Mouse (Mus musculus) ES-E14 (cell line): ENCODE measurements around the gene Uggt2. TPM values are rescaled to one million over a fixed set of nuclear protein-coding genes. Genes with fewer than 3 reads are reported as not detected.

Source experiments
- DNase-seq: peaks from one replicate; pipeline ENCODE4 v3.0.0-alpha.2; 2013; ENCODE audit warnings: low read depth, low spot score
- H3K27ac ChIP-seq: 2 replicates; pipeline ENCODE4 v1.5.1; 2012; ENCODE audit warnings: low read depth, mild to moderate bottlenecking, low read length, moderate library complexity, mixed read lengths; ENCODE audit not compliant: poor library complexity, insufficient read depth, severe bottlenecking
- H3K36me3 ChIP-seq: 2 replicates; pipeline ENCODE4 v1.6.1; 2012; ENCODE audit warnings: mild to moderate bottlenecking, low read length, moderate library complexity, mixed read lengths; ENCODE audit not compliant: control insufficient read depth, poor library complexity, insufficient read depth, severe bottlenecking
- H3K4me1 ChIP-seq, 2 experiments: fragments of 150-350 bp in 1 of 2; sonication (generic) in 1 of 2; 2 replicates each; pipeline ENCODE4 v1.6.1; 2012; ENCODE audit warnings: low read length in 2 of 2, mild to moderate bottlenecking in 1 of 2, mixed read lengths in 1 of 2; ENCODE audit not compliant: control insufficient read depth in 2 of 2, insufficient read depth in 2 of 2, poor library complexity in 1 of 2
- H3K4me3 ChIP-seq, 2 experiments: fragments of 150-350 bp in 1 of 2; sonication (generic) in 1 of 2; 2 replicates each; pipeline ENCODE4 v1.5.1; 2012; ENCODE audit warnings: low read length in 2 of 2, low read depth in 1 of 2, mild to moderate bottlenecking in 1 of 2, mixed read lengths in 1 of 2; ENCODE audit not compliant: insufficient read depth in 1 of 2, poor library complexity in 1 of 2, severe bottlenecking in 1 of 2
- H3K9ac ChIP-seq: 2 replicates; pipeline ENCODE4 v1.6.1; 2012; ENCODE audit warnings: low read depth, mild to moderate bottlenecking, low read length, mixed read lengths; ENCODE audit not compliant: poor library complexity, insufficient read depth, severe bottlenecking
- H3K9me3 ChIP-seq: fragments of 150-350 bp; sonication (generic); 2 replicates; pipeline ENCODE4 v1.6.1; 2012; ENCODE audit warnings: low read depth, mild to moderate bottlenecking, low read length; ENCODE audit not compliant: control insufficient read depth, insufficient read depth
- CHD2 ChIP-seq: IDR thresholded peaks from 2 replicates; pipeline ENCODE4 v1.6.1; 2014; ENCODE audit warnings: mild to moderate bottlenecking, low read depth, low read length, inconsistent platforms
- HCFC1 ChIP-seq: IDR thresholded peaks from 2 replicates; pipeline ENCODE4 v1.6.1; 2012; ENCODE audit warnings: low read length, inconsistent platforms, borderline replicate concordance; ENCODE audit not compliant: insufficient read depth
- MAFK ChIP-seq: IDR thresholded peaks from 2 replicates; pipeline ENCODE4 v1.6.1; 2014; ENCODE audit warnings: mild to moderate bottlenecking, low read depth, low read length, inconsistent platforms; ENCODE audit not compliant: insufficient read depth
- ZC3H11A ChIP-seq: IDR thresholded peaks from 2 replicates; pipeline ENCODE4 v1.6.1; 2012; ENCODE audit warnings: low read depth, mild to moderate bottlenecking, inconsistent platforms, low read length, borderline replicate concordance
- ZNF384 ChIP-seq: IDR thresholded peaks from 2 replicates; pipeline ENCODE4 v1.6.1; 2012; ENCODE audit warnings: low read depth, low read length, inconsistent platforms
- in situ Hi-C, 2 experiments: fragments of 600-800 bp; cut with MboI; formaldehyde crosslinking; loops; one replicate each; pipeline ENCODE4 v1.15.1; 2025; ENCODE audit warnings: low sequenced_read_pairs in 2 of 2, inconsistent platforms in 1 of 2; ENCODE audit not compliant: unreplicated experiment in 2 of 2
- total RNA-seq: library from RNA; depleted of rRNA; stranded (reverse); fragments of 300-350 nt; gene quantifications from 2 replicates; pipeline ENCODE4 v1.2.3, GENCODE M21; 2012; rRNA removed

The Uggt2 gene
- total RNA-seq, result 4.5 and 5.4 TPM in 2 replicates

GRCm38 (mm10) chr14:119098851-119099569 lies at the start of gene Uggt2:
Gene Uggt2, minus strand, starts transcription at chr14:119099430.
- H3K9ac ChIP-seq, result peak within 1 kb of the TSS; percentile 81
- no peaks in the 10 kb centered on the region for H3K36me3 ChIP-seq
- DNase-seq, result no peak
- no peaks in the 10 kb centered on the region for H3K9me3 ChIP-seq
- no peak within 1 kb of the TSS for H3K27ac ChIP-seq
- peak within 1 kb of the TSS; percentile 87 to 94 for H3K4me3 ChIP-seq
- TF ChIP-seq MAFK, result no peak
- no peak for TF ChIP-seq ZNF384
- TF ChIP-seq ZC3H11A, result no peak
- no peak for TF ChIP-seq HCFC1
- no peak for TF ChIP-seq CHD2
- no peaks in the 10 kb centered on the region for H3K4me1 ChIP-seq
- in situ Hi-C loops, result no loop called here

GRCm38 (mm10) chr14:119139381-119139950 lies 40.2 kb upstream of the Uggt2 start:
- Histone ChIP-seq H3K9ac (no peak overlapping the region), H3K36me3 (no peaks in the 10 kb centered on the region), H3K4me1 (no peaks in the 10 kb centered on the region), H3K9me3 (no peaks in the 10 kb centered on the region), H3K4me3 (no peak overlapping the region), H3K27ac (no peak overlapping the region)
- TF ChIP-seq CHD2, result no peak
- in situ Hi-C loops, result no loop called here
- DNase-seq, result no peak

- Histone ChIP-seq H3K36me3 (no peaks in the 10 kb centered on the region), H3K27ac (no peak overlapping the region), H3K9ac (no peak overlapping the region), H3K4me1 (no peaks in the 10 kb centered on the region), H3K9me3 (no peaks in the 10 kb centered on the region), H3K4me3 (peak overlapping the region; percentile 66 to 79)
- in situ Hi-C loops, result no loop called here
- no peak for DNase-seq
- TF ChIP-seq HCFC1 (no peak), ZC3H11A (no peak), ZNF384 (no peak), CHD2 (no peak), MAFK (no peak)
These were observed 39.5 kb upstream of the Uggt2 start for GRCm38 (mm10) chr14:119138786-119139100.

GRCm38 (mm10) chr14:119137906-119138785 lies 38.9 kb upstream of the Uggt2 start, which contains the start of gene Hs6st3:
Gene Hs6st3, plus strand, starts transcription at chr14:119138341.
- Histone ChIP-seq H3K9ac (peak within 1 kb of the TSS; percentile 63), H3K27ac (no peak within 1 kb of the TSS), H3K4me1 (no peaks in the 10 kb centered on the region), H3K36me3 (no peaks in the 10 kb centered on the region), H3K4me3 (peak within 1 kb of the TSS; percentile 66 to 79), H3K9me3 (no peaks in the 10 kb centered on the region; the same call in 1 of the 2 replicates)
- DNase-seq, result no peak
- no peak for TF ChIP-seq ZNF384
- in situ Hi-C loops, result no loop called here
